Mouse (Mus musculus) gastrocnemius, postnatal 10 days (tissue): ENCODE data around the gene Hist1h2be. TPM values are rescaled to one million over a fixed set of nuclear protein-coding genes. Genes with fewer than 3 reads are reported as not detected.
"Not testable (repeated sequence)": the region's sequence is repeated elsewhere in the genome, so short reads cannot be mapped to it uniquely, and the experiment has no call there.

Experiments
- DNase-seq: peaks from one replicate; pipeline ENCODE4 v3.0.0; 2021; ENCODE audit warnings: mixed read lengths
- total RNA-seq, 2 experiments: library from RNA; stranded (reverse); gene quantifications; 2 replicates each; pipeline ENCODE4 v1.2.3; 2021

Hist1h2be gene
- total RNA-seq, 2 experiments from 2014 or later: 36.6 to 38.0 TPM

DNA sequence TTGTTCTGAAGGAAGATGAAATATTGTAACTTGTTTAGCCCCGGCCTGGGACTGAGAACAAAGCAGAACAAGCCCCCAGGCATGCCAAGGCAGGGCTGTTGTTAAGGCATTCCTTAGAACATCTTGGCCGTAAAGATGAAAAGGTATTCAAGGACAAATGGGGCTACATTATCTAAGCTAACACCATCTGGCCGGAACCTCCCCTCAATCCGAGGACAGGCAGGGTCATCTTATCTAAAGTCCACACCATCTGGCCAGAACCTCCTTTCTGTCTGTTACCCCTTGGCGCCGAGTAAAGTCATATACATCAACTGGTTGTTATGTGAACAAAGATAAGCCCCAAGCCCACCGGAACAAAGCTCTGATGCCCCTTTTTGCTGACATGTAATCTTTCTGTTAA is 29.0 kb downstream of the Hist1h2be start:
- DNase-seq: not testable (repeated sequence)

DNA sequence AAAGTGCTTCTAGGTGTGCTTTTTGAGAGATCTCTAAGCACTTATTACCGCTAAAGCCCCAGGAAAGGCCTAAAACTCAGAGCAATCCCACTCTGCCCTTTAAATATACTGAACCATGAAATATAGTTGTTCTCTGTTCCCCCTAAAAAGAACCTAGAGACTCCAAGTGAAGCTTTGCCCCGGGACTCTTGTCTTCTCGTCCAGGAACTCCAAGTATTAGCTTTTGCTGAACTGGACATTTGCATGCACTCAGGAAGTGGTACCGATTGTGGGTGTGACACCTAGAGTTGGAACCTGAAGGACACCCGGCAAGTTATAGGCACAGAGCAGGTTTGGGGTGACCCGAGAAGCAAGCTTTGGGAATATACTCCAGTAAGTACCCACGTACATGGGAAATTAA is 29.7 kb downstream of the Hist1h2be start:
- no peak for DNase-seq

DNA sequence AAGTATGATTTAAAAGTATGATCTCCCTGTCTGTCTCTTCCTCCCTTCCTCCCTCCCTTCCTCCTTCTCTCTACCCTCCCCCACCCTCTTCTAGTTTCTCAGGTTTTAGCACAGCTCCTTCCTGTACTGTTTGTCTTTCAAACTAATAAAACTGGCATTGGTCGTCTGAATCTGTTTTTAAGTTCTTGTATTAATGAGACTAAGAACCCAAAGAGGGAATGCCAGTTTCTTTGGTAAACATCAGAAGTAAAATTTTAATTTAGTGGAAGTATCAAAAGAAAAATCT is 34.0 kb downstream of the Hist1h2be start:
- DNase-seq: no peak

DNA sequence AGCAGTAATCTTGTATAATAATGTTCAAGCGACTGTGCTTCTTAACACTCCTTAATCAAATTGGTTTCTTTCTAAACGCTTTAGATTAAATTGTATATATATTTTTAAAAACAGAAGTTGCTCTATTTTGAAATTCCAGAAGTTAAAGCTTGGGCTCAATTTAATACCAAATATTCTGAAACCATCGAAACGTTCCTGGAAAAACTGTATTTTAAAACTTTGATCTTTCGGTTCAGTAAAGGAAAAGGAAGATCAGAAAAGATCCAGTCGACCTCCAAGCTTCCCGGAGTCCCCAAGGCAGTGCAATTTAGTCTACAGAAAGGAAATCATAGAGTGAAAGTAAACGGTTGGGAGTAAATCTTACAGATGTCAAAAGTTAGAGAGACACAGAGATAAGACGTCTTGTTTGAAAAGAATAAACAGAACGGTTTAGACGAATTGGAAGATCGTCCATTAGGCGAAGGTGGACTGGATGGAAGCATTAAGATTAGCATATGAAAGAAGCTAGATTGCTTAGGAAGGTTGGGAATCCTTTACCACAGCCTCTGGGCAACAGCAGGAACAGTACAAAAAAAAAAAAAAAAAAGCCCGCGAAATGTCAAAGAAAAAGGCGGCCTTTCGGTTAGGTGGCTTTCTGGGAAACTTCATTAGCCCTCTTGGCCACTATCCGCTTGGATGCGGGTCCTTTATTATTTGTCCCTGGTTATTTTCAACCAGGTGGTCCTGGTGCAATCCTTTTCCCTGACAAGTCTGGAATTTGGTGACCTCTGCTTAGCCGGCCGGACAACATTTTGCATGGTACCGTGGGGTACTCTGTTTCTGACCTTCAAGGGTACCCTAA is 34.6 kb downstream of the Hist1h2be start:
- DNase-seq: no peak

DNA sequence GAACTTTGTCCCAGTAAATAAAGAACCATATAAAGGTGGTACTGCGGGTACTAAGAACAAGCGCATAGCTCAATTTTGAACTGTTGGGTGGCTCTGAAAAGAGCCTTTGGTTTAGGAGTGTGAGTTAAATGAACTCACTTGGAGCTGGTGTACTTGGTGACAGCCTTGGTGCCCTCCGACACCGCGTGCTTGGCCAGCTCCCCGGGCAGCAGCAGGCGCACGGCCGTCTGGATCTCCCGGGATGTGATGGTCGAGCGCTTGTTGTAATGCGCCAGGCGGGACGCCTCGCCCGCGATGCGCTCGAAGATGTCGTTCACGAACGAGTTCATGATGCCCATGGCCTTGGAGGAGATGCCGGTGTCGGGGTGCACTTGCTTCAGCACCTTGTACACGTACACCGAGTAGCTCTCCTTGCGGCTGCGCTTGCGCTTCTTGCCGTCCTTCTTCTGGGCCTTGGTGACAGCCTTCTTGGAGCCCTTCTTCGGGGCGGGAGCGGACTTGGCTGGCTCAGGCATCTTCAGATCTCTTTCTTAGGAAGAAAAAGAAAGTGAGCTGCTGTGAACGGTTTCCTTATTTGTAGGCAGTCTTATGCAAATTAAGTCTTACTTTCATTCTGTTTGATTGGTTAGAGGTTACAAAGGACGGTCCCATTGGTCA is 35.4 kb downstream of the Hist1h2be start:
- DNase-seq: peak; percentile 48

DNA sequence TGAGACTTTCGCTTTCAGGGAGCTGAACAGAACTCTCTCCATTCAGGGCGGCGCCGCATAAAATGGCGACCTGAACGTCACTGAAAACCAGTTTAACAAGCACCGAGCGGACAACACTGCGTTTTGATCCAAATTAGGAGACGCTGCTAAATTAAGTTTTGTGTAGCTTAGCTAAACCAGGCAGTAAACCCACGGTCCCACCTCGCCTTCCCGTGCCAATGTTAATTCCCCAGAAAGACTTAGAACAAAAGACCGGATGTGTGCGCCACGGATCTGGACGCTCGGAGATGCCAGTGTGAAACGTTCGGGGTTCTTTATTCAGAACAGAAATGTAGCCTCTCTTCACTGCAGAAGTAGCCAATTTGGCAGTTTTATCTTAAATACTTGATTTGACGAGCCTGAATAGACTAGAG is 35.9 kb downstream of the Hist1h2be start:
- peak; percentile 66 for DNase-seq

DNA sequence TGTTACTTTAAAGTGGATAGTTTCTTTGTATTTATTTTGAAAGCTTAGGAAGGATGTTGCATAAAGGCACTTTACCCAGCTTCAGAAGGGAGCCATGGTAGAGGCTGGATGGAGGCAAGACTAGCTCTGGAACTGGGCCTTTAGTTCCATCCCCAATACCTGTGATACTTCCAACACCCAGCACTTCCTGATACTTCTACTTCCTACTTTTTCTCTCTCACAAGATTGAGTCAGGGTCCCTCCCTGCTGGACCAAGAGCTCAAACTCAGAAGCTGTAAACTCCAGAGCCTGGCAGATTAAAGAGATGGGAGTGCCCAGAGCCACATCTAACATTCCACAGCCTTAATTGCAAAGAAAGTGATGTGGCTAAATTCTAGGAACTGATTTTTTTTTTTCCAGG is 36.6 kb downstream of the Hist1h2be start:
- no peak for DNase-seq

DNA sequence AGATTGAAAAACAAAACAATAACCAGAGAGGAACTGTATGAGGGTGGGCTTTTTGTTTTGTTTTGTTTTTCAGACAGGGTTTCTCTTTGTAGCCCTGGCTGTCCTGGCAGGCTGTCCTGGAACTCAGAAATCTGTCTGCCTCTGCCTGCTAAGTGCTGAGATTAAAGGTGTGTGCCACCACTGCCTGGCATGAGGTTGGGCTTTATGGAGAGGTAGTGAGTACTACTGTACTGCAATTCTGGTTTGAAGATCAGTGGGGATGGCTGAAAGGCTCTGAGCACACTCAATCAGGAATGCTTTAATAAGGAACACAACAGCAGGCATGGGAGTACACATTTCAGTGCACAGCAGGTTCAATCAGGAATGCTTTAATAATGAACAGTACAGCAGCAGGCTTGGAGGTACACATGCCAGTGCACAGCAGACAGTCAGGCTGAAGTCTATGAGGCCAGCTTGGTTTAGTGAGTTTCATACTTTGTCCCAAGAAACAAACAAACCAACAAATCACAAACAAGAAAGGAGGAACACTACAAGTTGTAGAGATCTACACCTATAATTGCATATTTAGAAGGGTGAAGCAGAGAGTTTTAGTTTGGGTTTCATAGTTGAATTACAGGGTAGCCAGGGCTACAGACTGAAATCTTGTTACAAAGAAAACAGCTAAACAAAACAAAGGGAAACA is 37.4 kb downstream of the Hist1h2be start:
- no peak for DNase-seq

DNA sequence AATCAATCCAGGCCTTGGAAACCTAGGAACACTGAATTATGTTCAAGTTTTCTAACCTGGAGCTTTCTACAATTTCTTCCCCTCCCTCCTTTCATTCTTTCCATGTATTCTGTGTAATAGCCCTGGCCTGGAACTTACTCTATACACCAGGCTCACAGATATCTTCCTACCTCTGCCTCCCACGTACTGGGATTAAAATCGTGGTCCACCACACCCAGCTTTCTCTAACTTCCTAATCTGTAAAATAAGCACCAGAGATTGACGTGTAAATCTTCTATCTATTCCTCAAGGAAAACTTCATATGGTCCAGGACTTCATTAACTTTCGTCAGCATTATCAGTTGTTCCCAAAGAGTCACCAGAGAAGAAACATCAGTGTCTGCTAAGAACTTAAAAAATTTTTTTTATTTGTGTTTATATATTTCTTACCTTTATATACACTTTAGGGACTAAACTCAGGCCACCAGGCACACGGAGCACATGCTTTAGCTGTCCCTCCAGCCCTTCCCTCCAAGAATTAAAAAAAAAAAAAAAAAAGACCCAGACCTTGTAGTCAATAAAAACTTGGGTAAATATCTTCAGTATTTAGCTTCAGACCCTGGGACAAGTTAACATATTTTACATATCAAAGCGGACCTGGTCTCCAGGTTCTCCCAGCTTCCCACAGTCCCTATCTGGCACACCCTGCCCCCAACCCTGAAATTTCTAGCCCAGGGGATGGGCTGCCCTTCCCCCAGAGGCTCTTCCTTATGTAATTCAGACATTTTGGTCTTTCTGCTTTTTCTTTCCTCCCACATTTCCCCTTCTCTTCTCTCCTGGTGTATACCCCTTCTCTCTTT is 38.5 kb downstream of the Hist1h2be start:
- DNase-seq: no peak

DNA sequence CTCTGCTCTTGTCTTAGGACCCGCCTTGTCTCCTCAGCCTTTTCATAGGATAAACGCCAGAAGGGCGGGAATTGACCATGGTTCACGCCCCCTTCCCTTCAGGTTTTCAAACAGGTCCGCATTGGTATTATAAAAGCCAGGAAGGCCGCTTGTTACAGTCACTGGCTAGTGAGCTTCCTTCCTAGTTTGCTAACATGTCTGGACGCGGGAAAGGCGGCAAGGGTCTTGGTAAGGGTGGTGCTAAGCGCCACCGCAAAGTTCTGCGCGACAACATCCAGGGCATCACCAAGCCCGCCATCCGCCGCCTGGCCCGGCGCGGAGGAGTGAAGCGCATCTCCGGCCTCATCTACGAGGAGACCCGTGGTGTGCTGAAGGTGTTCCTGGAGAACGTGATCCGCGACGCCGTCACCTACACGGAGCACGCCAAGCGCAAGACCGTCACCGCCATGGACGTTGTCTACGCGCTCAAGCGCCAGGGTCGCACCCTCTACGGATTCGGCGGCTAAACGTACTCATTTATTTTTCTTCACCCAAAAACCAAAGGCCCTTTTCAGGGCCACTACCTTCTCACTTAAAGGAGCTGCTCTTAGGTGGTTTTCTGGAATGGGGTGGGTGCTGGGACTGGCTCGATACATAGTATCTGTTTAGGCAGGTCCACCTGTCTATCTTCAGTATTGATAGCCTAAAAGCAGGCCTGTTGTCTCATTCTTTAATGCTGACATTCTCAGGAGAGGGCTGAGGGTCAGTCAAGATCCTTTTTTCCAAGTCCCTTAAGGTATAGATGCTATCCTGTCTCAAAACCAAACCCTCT is 39.3 kb downstream of the Hist1h2be start, which contains the start of gene Hist1h4d:
TSS of gene Hist1h4d (plus strand) at position 191 of the 811 bp plus-strand sequence.
- DNase-seq: peak; percentile 81

DNA sequence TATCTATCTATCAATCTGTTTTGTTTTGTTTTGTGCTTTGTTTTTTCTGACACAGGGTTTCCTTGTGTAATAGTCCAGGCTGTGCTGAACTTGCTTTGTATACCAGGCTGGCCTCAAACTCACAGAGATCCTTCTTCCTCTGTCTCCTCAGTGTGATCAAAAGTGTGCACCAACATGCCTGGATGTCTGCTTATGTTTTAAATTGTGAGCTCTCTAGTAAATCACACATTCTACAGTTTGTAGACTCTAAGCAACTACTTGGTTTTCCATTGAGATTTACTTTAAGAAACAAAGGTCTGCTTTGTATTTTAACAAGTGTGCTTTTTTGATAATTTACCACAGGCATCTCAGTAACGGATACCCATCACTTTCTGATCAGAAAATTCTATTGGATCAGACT is 43.1 kb downstream of the Hist1h2be start:
- no peak for DNase-seq

DNA sequence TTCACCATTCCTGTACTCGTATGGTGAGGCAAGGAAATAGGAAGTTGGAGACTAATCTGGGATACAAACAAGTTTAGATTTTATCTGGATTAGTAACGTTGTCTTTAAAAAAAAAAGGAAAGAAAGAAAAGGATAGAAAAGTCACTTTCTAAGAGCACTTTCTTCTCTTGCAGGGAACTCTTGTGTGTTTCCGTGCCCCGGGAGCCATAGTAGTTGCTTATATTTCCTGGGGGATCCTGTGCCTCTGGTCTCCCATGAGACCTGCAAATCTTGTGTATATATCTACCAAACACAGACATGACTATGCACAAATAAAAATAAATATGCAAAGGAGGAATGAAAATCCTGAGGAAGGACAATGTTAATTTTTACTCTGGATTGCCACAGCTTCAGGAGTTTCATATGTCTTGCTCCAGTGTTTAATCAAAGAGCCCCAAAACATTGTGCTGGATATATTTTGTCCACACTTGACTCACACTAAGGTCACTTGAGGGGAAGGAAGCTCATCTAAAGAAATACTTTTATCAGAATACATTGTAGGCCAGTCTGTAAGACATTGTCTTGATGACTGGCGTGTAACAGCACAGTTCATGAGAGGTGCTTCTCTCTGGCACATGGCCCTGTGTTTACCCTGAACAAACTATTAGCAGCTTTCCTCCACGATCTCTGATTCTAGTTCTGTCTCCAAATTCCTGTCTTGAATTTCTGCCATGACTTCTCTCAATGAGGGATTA is 43.9 kb downstream of the Hist1h2be start:
- no peak for DNase-seq

DNA sequence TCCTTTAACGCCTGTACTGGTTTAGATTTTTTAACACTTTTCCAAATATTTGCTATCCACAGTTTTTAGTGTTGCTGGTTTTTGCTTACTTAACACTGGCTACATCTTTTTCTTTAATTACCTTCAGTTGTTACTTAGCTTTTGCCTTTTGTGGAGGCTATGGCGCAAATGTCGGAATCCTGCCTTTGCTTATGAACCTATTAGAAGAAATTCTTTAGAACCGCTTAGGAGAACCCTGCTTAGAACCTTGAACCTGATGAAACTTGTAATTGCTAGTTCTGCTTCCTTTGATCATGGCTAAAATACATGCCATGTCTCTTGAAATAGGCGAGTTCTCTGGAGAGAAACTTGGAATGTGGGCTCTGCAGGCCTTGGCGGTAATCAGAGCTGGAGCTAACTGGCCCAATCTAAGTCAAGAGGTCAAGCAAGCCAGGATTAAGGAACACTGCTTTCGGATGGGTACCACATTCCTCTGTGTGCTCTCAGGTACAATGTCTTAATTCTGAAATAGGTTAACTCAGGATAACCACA is 44.5 kb downstream of the Hist1h2be start:
- DNase-seq: no peak

DNA sequence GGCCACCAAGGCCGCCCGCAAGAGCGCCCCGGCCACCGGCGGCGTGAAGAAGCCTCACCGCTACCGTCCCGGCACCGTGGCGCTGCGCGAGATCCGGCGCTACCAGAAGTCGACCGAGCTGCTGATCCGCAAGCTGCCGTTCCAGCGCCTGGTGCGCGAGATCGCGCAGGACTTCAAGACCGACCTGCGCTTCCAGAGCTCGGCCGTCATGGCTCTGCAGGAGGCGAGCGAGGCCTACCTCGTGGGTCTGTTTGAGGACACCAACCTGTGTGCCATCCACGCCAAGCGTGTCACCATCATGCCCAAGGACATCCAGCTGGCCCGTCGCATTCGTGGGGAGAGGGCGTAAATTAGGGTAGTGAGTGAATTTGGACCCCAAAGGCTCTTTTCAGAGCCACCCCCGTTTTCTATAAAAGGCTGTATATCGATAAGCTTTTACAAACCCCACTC is 45.0 kb downstream of the Hist1h2be start:
- not testable (repeated sequence) for DNase-seq

DNA sequence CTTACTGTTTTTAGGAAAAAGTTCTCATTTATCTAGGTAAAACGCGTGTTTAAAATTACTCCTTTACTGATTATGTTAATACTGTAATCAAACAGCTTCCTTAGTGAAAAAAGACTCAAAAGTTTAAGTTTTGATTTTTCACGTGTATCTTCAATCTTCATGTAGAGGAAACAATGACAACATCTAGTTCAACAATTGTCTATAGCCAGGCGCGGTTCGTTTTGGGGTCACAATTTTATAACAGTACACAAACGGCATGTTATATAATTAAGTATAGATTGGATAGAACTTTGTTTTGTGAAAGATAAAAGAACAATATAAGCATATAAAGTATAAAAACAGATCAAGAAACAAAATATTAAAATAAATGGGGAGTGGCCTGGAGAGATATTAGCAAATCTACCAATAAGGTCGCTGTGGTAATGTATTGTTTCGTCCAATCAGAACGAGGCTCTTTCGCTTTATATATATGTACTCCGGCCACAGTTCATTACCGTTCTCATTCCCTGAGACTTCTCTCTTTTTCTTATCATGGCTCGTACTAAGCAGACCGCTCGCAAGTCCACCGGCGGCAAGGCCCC is 45.6 kb downstream of the Hist1h2be start, which contains the start of gene Hist1h3d:
TSS of gene Hist1h3d (plus strand) at position 493 of the 581 bp plus-strand sequence.
- DNase-seq: no peak

DNA sequence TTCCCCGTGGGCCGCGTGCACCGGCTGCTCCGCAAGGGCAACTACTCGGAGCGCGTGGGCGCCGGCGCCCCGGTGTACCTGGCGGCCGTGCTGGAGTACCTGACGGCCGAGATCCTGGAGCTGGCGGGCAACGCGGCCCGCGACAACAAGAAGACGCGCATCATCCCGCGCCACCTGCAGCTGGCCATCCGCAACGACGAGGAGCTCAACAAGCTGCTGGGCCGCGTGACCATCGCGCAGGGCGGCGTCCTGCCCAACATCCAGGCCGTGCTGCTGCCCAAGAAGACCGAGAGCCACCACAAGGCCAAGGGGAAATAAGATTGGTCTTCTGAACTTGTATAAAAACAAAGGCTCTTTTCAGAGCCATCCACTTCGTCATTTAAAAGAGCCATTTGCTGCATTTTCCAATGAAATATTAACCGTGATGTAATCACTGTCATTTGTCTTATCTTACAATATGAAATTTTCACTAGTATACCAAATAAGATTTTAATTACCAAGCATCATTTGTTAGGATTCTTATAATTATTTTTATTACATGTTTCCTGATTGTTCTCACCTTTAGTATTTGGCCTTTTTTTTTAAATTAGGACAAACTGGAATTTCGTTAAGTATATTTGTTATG is 46.3 kb downstream of the Hist1h2be start:
- not testable (repeated sequence) for DNase-seq

DNA sequence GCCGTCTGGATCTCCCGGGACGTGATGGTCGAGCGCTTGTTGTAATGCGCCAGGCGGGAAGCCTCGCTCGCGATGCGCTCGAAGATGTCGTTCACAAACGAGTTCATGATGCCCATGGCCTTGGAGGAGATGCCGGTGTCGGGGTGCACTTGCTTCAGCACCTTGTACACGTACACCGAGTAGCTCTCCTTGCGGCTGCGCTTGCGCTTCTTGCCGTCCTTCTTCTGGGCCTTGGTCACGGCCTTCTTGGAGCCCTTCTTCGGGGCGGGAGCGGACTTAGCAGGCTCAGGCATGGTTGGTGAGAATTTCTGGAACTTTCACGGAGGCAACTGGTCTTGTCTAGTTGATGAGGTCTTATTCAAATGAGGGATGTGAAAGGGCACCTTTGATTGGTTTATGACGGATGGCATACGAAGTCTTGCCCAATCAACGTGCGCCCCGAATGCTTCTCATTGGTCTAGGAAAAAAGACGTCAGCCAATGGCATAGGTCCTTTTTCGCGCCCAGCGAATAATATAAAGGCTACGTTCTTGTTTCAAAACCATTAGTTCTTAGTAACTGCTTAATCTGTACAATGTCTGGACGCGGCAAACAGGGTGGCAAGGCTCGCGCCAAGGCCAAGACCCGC is 46.9 kb downstream of the Hist1h2be start, which contains the start of the genes Hist1h2bf and Hist1h2ad:
TSS of gene Hist1h2bf (minus strand) at position 299 of the 627 bp plus-strand sequence.
TSS of gene Hist1h2ad (plus strand) at position 484 of the 627 bp plus-strand sequence.
- peak; percentile 75 for DNase-seq
